Mouse (Mus musculus): ENCODE data around the gene Map7d1.

The Map7d1 gene

DNA sequence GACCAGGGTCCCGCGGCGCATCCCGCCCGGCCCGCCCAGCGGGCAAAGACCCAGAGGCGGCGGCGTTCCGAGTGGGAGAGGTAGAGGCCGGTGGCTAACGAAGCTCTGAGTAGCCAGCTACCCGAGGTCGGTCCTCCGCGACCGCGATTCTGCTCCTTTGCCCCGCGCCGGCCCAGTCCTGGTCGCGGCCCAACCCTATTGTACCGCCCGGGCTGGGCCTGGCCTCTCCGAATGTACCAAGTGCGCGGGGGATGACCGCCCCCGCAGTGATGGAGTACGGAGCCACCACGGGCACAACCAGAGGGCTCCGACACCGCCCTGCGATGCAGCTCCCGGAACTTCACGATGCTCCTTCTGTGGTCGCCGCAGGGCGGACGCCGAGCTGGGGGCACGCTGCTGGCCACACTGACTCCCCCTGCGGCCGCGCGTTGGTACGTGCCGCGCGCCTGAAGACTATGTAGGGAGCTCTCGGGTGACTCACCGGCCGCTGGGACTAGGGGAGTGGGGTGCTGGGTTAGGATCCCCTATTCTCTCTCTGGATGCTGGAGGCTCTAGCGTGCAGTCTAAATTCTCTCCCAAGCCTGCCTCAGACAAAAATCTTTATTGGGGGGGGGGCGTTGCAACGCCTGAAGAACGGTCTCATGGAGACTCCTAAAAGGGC, at the start of gene Map7d1:
Gene Map7d1 (minus strand): TSS at position 213 of the 661 bp plus-strand sequence.
- DNase-seq (ENCODE audit: low read depth, low spot score): peak; percentile 68

DNA sequence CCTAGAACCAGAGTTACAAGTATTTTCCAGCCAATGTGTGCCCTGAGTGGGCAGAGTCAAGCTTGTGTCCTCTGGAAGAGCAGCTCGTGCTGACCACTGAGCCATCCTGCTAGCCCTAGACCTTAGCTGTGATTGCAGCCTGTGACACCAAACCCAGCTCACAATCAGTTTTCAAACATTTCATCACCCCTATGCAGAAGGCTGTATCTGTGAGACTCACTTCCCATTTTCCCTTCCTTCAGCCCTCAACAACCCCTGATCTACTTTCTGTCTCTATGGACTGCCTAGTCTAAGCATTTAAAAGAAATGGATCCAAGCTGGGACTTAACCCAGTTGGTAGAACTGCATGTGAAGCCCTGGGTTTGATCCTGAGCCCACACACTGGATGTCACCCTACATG, 49.3 kb upstream of the Map7d1 start:
- DNase-seq (ENCODE audit: low read depth, low spot score): no peak

DNA sequence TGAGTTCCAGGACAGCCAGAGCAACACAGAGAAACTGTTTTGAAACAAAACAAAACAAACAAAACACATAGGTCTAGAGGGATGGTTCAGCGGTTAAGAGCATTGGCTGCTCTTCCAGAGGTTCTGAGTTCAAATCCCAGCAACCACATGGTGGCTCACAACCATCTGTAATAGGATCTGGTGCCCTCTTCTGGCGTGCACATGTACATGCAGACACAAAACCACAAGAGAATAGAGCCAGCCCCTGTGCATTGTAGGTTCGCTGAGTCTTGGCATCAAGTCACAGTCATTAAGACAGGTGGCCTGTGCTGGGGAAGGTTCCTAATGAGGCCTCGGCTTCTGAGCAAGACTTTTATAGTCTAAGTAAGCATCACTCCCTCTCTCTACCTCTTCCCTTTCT, 47.7 kb upstream of the Map7d1 start:
- no peak for DNase-seq (ENCODE audit: low read depth, low spot score)

DNA sequence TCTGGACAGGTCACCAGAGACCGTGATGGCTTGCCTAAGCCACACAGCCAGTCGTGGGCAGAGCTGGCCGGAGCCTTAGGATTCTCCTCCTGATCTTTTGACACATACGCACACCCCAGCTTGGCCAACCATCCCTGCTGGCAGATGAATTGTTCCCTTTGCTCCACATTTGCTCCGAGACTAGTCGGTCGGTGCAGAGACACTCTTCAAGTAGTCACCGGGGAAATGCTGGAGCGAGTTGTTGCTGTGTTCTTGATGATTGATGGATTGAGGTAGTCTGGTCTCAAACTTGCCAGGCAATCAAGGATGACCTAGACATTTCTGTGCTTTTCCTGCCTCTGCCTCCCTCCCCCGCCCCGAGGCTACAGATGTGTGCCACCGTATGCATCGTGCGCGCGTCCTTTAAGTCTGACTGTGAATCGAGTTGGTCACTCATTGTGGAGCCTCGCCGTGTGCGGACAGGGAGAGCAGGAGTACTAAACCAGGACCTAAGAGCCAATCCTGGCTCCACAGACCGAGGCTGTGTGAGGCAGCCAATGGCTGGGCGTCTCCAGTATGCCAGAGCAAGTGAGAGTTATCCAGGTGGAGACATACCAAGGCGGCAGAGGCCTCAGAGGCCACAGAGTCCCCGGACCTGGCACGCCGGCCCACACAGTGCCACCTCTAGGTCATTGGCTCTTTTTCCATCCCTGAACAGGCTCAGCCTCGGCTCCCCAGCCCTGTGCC, 45.6 kb upstream of the Map7d1 start:
- no peak for DNase-seq (ENCODE audit: low read depth, low spot score)

DNA sequence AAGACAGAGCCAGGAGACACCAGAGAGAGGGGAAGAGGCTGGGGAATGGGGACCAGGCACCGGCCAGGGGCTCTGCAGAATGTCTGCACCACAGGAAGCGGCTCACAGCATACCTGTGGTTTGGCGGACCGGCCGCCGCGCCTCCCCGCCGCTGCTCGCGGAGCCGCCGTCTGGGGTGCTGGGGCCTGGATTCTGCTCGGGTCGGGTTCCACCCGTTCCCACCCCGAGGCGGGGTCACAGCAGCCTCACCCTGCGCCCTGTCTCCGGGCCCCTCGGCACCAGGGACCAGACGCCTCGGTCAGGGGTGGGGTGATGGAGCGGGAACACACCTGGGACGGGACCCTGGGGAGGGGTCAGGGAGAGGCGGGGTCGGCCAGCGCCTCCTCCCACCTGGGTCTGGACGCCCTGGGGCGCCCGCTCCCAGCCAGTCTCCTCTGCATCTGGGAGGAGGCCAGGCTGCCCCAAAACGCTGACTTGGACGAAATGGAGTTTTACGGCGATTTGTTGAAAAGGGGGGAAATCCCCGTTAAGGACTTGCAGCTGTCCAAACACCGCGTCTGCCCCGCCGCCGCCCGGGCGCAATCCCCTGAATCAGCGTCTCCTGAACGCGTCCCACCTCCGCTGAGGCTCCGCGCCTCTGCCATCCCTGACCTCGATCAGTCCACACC, 44.9 kb upstream of the Map7d1 start:
- DNase-seq (ENCODE audit: low read depth, low spot score): no peak

DNA sequence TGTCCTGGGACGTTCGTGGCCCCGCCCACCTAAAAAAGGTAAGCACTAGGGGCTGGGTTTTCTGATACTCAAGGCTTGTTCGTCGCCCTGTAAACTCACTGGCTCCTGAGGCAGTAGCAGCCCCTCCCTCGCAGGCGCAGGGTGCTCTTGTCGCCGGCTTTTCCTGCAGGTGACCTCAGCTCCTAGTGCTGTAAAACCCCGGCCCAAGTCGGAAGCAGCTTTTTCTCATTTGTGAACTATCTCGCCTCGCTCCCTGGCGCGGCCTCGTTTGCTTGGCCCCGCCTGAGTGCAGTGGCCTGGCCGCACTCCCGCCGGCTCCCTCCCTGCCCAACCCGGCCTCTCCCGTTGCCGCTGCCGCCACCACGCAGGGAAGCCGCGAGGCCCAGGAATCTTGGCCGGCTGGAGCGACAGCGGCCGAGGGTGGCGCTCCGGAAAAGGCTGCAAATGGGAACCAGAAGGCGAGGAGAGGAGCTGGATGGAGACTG, 40.5 kb upstream of the Map7d1 start:
- peak; percentile 67 for DNase-seq (ENCODE audit: low read depth, low spot score)

DNA sequence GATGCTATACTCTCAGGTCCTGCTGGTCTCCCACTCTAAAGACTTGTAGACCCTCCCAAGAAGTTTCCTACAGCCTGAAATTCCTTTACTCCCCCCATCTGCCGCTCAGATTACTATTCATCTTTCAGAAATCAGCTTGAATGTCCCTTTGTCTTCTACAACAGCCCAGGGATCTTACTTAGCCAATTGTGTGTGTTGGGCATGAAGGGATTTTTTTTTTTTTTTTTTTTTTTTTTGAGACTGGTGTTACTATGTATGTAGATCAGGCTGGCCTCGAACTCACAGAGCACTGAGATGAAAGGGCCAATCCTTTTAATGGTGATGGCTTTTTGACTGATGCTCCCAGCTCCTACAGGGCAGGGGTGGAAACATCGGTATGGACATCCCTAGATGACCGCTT, 39.8 kb upstream of the Map7d1 start:
- no peak for DNase-seq (ENCODE audit: low read depth, low spot score)

DNA sequence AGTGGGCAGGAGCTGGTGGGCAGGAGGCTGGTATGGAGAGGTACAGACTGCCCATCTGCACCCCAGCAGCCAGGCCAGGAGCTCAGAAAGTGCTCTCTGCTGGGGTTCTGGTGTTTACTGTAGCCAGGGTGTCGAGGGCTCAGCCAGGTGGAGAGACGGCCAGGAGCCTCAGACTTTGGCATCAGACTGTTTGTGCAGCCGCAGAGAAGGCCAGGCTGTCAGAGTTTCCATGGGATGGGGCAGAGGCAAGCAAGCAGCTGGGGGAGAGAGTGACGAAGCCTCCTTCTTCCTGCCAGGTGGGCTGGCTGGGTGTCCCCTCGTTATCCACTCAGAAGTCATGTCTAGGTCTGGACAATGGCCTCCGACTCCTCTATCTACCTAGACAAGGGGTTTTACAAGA, 39.0 kb upstream of the Map7d1 start:
- no peak for DNase-seq (ENCODE audit: low read depth, low spot score)

DNA sequence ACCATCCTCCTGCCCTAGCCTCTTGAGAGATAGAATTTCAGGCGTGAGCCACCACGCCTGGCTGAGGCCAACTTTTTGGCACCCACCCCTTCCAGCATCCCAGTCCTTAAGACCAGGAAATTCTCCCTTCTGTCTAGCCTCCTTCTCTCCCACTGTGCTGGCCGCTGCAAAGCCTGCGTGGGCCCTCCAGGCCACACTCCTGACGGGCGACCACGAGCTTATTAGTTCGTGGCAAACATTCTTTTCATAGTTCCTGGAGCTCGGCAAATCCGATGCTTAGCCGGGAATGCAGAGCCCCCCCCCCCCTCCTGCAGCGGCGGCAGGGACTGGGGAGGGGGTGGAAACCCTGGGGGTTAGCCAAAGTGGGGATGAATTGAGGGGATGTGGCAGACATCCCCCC, 35.1 kb upstream of the Map7d1 start:
- DNase-seq (ENCODE audit: low read depth, low spot score): no peak

DNA sequence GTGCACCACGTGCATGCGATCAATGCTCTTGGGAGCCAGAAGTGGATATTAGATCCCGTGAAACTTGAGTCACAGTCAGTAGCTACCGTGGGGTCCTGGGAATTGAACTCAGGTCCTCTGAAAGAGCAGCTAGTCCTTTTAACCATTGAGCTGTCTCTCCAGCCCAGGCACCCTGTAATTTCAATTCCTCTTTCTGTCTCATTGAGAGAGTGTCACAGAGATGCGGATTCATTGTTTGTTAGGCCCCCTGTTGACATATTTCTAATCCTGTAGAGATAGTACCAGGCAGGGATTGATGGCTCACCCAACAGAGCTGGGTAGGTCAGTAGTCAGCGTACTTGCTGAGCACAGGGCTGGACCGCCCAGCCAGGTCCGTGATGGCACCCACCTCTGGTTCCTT, 34.2 kb upstream of the Map7d1 start:
- no peak for DNase-seq (ENCODE audit: low read depth, low spot score)

DNA sequence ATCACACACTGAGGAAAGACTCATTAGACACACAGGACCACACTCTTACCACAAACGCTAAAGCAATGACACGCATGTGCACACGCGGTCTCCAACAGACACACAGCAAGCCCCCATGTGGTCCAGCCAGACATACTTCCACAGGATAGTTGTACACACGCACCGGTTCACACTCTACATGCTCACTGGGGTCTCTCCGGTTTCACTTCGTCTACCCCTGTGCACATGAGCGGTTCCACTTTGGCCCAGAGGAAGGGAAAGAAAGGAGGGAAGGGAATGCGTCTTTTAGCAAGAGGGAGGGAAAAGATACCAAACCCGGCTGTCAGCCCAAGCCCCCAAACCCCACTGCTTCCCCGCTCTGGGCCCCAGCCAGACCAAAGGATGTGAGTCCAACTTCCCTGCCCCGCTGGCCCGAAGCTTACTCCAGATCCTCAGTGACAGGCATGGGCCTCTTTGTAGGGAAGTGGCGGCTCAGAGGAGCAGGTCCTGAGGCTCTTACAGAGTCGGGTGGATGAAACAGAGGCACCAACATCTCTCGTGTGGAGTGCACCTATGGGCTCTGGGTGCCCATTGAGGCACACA, 32.0 kb upstream of the Map7d1 start:
- DNase-seq (ENCODE audit: low read depth, low spot score): no peak

DNA sequence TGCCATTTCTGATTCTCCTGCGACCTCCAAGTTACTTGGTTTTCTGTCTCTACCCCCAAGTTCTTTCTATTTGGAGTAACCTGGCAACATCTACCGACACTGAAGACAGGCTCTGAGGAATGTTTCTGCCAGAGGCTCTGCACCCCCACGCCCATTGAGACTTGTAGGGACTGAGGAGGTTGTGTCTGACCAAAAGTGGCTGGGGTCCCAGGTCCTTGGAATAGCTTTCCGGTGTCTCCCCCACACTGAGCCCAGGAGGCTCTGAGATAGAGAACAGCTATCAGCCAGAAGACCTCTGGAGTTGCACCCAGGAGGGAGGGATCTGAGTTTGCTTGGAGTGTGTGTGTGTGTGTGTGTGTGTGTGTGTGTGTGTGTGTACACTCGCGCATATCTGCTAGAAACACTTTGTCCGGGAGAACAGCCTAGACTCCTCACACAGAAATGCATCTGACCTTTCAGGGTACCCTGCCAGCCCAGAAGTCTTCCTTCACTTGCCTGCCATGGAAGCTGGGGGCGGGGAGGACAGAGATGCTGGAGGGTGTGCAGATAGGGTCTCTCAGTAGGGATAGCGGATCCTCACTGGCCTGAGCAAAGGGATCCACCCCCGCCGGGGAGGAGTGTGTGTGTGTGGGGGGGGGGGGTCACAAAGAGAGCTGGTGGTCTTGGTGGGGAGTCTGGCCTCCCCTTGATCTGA, 31.3 kb upstream of the Map7d1 start:
- DNase-seq (ENCODE audit: low read depth, low spot score): no peak

DNA sequence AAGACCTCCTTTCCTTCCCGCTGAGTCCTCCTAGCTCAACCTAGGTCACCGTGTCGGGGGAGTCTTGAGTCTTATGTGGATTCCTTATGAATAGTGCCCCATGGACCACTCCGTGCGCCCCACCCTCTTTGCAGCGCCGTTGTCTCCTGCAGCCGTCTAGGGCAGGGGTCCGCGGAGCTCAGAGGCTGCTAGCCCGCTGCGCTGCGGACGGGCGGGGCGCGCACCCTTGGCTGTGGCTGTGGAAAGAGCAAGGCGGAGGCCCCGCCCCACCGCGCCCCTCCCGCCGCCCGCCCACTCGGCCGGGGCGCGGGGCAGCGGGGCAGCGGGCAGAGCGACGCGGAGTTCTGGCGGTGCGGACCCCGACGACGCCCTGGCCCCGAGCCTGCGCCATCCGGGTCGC, 30.3 kb upstream of the Map7d1 start, which contains the start of gene Col8a2:
Gene Col8a2 (plus strand): TSS at position 302 of the 400 bp plus-strand sequence.
- DNase-seq (ENCODE audit: low read depth, low spot score): no peak

DNA sequence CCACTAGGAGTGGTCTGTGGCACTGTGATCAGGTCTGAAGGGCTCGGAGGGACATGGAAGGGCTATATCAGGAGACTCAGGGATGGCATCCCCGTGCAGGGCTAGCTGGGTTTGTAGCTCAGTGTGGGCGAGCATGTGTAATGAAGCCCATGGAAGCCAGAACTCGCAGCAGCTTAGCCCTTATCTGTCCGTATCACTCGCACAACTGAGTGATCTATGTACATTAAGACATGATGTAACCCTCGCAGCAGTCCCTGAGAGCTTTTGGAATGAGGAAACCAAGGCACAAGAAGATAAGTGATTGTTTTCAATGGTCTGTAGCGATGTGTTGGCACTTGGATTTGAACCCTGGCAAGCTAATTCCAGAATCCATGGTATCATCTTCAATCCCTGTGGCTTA, 27.4 kb upstream of the Map7d1 start:
- DNase-seq (ENCODE audit: low read depth, low spot score): no peak

DNA sequence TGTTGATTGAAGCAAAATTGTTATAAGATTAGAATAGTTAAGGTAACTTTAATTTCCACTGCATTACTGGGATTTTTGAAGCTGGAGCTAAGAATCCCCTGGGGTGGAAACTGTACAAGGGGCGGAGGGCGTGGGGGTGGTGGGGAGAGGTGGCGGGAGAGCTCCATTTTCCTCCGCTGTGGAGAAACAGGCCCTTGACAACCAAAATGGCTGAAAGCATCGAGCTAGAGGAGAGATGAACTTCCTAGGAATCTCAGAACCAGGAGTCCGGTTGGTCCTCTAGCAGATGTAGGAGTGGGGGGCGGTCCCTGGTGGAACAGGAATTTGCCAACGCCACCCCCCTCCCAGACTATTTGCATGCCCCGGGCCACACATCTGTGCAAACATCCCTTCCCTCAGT, 25.6 kb upstream of the Map7d1 start:
- no peak for DNase-seq (ENCODE audit: low read depth, low spot score)

DNA sequence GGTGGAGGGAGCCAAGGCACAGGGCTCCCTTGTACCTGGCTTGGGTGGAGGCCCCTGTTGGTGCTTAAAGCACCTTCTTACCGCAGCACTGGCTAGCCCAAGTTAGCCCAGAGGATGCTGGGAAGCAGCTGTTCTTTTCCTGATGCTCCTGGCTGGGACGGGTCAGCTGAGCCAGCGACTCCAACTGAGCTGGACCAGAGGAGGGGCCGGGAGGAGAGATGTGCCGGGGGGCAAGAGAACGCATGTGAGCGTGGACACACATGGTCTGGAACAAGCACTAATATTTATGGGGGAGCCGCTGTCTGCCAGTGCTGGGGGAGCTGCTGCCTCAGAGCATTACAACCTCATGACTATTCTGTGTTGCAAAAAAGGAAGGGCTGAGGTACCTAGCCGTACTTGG, 22.8 kb upstream of the Map7d1 start:
- no peak for DNase-seq (ENCODE audit: low read depth, low spot score)

DNA sequence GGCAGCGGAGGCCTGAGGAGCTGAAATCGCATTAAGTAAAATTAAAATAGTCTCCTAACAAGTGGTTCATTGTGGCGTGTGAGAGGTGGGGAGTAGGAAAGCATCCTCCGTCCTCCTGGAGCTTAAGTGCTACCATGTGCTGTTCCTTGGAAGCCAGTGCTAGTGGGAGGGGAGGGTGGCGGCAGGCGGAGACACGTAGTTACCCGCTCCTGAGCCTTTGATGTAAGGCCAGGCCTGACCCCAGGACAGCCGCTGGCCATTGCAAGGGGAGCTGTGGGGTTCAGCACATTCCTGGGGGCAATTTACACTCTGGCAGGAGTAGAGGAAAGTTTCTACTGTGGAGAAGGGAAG, 22.4 kb upstream of the Map7d1 start:
- DNase-seq (ENCODE audit: low read depth, low spot score): no peak

DNA sequence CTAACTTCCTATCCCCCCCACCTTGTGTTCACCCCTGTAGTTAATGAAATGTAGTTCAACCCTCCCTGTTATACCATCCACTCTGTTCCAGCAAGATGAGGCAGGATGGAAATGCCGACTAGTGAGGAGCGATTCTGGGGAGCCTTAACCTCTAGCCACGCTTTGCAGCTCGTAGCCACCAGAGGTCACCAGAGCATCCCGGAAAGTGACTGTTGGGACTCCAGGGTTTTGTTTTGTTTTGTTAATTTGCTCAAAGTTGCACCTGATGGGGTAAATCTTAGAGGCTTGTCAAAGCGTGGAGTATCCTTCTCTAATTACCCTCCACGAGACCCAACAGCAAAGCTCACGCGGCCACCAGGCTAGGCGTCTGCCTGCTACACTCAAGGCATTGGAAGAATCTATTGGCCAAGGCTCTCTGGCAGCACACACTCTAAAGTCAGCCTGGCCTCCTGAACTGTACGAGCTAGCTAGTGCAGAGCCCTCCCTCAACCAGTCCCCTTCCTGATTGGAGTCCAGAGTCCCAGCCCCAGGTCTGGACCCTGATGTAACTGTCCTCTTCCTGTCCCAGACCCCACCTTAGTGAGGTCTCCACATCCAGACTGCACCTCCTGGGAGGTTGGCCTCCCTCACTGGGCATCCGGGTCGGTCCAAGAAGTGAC, 21.9 kb upstream of the Map7d1 start:
- DNase-seq (ENCODE audit: low read depth, low spot score): peak; percentile 84

DNA sequence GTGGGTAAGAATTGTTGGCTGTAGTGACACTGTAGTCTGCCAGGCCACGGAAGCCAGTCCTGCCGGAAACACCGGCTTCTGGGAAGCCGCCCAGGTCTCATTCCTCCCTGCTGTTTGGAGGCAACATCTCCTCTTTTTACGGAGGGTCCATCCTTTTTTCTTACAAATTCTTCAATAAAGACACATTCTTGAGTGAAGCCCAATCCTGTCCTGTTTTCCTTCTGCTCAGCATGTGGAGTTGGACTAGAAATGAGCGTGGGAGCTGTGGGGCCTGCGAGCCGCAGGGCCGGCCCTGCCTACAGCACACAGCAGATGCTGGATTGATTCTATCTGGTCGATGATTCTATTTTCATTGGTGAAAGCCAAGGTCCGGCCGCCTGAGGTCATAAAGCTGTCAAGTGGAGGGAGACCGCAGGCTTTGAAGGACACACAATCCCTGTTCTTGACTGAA, 19.6 kb upstream of the Map7d1 start:
- DNase-seq (ENCODE audit: low read depth, low spot score): no peak

DNA sequence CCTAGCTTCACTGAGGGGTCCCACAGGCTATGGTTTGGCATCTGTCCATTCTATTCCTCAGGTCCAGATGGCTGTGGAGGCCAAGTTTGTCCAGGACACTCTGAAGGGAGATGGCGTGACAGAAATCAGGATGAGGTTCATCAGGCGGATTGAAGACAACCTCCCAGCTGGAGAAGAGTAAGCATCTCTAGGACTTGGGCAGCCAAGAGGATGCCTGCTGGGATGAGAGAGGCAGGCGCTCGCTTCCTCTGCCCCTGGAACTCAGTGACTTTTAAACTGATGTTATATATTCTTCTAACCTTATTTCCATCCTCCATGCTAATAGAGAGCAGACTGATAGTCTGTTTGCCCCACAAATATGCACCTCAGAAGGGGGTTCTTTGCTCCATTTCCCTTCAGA, 18.9 kb upstream of the Map7d1 start:
- DNase-seq (ENCODE audit: low read depth, low spot score): no peak

DNA sequence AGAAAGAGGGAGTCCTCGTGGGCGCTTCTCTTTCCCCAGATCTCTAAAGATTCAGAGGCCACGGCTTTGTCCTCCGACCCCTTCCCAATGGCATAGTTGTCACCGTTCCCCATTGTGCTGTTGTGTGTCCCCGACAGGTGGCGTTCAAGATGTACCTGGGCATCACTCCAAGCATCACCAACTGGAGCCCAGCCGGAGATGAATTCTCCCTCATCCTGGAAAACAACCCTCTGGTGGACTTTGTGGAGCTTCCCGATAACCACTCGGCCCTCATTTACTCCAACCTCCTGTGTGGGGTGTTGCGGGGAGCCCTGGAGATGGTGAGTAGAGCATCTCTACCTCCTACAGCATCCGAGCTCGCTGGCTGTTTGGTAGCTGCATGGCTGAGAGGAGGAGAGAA, 17.6 kb upstream of the Map7d1 start:
- no peak for DNase-seq (ENCODE audit: low read depth, low spot score)
